Mouse (Mus musculus) lung, embryonic 15.5 days (tissue): ENCODE measurements around the gene Dnlz. TPM values are rescaled to one million over a fixed set of nuclear protein-coding genes. Genes with fewer than 3 reads are reported as not detected.
A peak's percentile ranks its signal among the peaks of the same experiment; 100 is the strongest.

Experiments used
- ATAC-seq: fragments of 200-750 bp; cut with Nextera tagmentation; 2 replicates; pipeline ENCODE4 v1.8.0; 2017; ENCODE audit warnings: moderate number of reproducible peaks, borderline replicate concordance; ENCODE audit not compliant: low FRiP score, low TSS enrichment; ENCODE audit errors: extremely low read depth
- H3K27ac ChIP-seq: fragments of 300-500 bp; sonication (generic); 2 replicates; pipeline ENCODE4 v1.5.1; 2015; ENCODE audit warnings: moderate library complexity, mild to moderate bottlenecking, inconsistent platforms
- H3K27me3 ChIP-seq: fragments of 300-500 bp; sonication (generic); 2 replicates; pipeline ENCODE4 v1.6.1; 2015; ENCODE audit warnings: inconsistent platforms
- H3K36me3 ChIP-seq: fragments of 300-500 bp; sonication (generic); 2 replicates; pipeline ENCODE4 v1.6.1; 2015; ENCODE audit warnings: inconsistent platforms
- H3K4me1 ChIP-seq: fragments of 300-500 bp; sonication (generic); 2 replicates; pipeline ENCODE4 v1.6.1; 2015; ENCODE audit warnings: inconsistent platforms
- H3K4me2 ChIP-seq: fragments of 300-500 bp; sonication (generic); 2 replicates; pipeline ENCODE4 v1.6.1; 2015; ENCODE audit warnings: inconsistent platforms, mild to moderate bottlenecking, moderate library complexity
- H3K4me3 ChIP-seq: fragments of 300-500 bp; sonication (generic); 2 replicates; pipeline ENCODE4 v1.5.1; 2015; ENCODE audit warnings: mild to moderate bottlenecking, inconsistent platforms
- H3K9ac ChIP-seq: fragments of 300-500 bp; sonication (generic); 2 replicates; pipeline ENCODE4 v1.6.1; 2015; ENCODE audit warnings: inconsistent platforms
- H3K9me3 ChIP-seq: fragments of 300-500 bp; sonication (generic); 2 replicates; pipeline ENCODE4 v1.6.1; 2016; ENCODE audit warnings: inconsistent platforms
- WGBS: fragments of 180-500 bp; shearing (Covaris S2); methylation state at CpG from one replicate; pipeline ENCODE4 v1.1.7; 2015; 5-methylcytosine and 5-hydroxymethylcytosine counted together
- polyA plus RNA-seq: library from polyadenylated mRNA; unstranded; fragments of >200 nt; fragmentation: Nextera tagmentation; extraction: Ambion mirVana; gene quantifications from 2 replicates; pipeline ENCODE4 v1.2.1, GENCODE M21; 2015

Dnlz gene
- polyA plus RNA-seq, 1 experiment from 2014 or later = 25.5 TPM

DNA sequence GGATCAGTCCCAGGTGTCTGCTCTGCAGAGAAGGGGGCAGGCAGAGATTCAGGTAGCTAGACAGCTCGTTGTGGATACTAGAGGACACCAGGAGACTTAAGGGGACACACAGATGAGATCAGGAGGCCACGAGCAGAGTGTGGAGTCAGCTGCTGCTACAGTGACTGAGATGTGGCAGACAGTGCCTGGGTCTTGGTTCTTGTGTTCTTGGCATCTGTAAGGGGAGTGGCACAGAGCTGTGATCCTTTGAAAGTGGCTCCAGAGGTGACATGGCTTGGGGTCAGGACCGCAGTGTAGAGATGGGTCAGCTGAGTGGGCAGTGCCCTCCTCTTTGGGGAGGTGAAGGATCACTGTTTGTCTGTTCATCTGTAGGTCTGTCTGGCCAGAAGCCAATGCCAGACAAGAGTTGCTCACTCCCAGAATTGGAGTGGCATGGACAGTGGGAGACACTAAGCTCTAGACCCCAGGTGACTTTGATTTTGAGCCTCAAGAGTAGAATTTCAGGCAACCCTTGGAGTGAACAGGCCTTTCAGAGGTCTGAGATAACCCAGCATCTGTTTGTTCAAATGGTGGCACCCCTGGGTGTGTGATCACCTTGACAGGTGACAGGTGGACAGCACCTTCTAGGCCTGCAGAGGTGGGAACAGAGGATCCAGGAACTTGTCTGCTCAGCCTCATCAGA lies 33.8 kb downstream of the Dnlz start:
- WGBS = 85% methylated on average over 3 of the region's 3 CpGs
- Histone ChIP-seq H3K9ac (peak overlapping the region; percentile 14), H3K27me3 (no peaks in the 10 kb centered on the region), H3K4me2 (peak overlapping the region; percentile 68; the same call in 1 of the 2 replicates), H3K36me3 (0 out of 2 replicates have a peak, but pooled peaks cover 12% of the 10 kb centered on the region), H3K4me1 (peaks cover 50% of the 10 kb centered on the region), H3K4me3 (0 out of 2 replicates have a peak overlapping the region, but pooled peaks have one; percentile 68), H3K9me3 (no peaks in the 10 kb centered on the region), H3K27ac (no peak overlapping the region)
- ATAC-seq = no peak

DNA sequence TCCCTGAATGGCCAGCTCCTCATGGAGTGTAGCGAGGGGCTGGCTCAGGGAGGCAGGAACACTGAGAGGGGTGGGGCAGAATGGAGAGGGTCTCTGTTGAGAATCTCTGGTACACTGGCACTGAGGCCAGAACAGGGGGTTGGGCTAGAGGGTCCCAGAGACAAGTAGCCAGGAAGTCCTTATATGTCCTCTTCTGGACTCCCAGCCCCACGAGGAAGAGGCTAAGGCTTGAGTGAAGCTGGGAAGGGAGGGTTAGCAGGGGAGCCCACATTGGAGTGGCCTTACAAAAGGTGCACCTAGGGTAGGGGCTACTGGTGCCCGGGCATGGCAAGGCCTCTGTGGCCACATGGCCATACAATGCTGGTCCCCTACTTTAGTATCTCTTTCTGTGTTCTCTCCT lies 34.5 kb downstream of the Dnlz start:
- Histone ChIP-seq H3K4me3 (peak overlapping the region; percentile 68), H3K9me3 (no peaks in the 10 kb centered on the region), H3K4me2 (peak overlapping the region; percentile 68), H3K4me1 (peaks cover 54% of the 10 kb centered on the region), H3K36me3 (0 out of 2 replicates have a peak, but pooled peaks cover 5% of the 10 kb centered on the region), H3K9ac (peak overlapping the region; percentile 84), H3K27ac (peak overlapping the region; percentile 97), H3K27me3 (no peaks in the 10 kb centered on the region)
- ATAC-seq = no peak
- 38% methylated on average over 3 of the region's 3 CpGs for WGBS

DNA sequence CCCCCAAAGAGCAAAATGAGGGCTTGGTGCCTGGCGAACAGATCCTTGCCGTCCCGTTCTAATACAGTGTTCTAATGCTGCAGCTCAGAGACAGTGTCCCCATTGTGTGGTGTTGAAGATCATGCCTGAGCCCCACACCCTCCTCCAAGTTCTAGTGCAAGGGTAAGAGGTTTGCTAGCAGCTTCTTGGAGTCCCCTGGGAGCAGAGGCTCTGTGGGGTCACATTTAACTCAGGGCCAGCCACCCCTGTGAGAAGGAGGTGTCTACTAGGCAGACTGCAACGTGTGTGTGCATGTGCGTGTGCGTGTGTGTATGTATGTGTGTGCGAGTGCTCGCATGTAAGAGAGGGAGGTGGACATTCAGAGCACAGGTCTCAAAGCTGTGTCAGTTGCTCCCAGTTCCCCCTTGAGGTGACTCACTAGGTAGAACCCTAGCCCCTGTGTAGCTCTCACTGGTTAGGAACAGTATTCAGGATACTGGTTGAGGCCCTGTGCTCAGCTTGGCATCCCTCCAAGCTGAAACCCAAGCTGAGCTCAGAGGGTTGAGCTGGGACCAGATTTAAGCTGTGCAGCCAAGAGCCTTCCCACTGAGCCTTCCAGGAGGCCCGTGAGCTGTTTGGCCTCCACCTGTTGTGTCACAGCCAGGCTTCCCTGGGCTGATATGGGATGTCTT lies 35.2 kb downstream of the Dnlz start:
- WGBS = 35% methylated on average over 9 of the region's 9 CpGs

DNA sequence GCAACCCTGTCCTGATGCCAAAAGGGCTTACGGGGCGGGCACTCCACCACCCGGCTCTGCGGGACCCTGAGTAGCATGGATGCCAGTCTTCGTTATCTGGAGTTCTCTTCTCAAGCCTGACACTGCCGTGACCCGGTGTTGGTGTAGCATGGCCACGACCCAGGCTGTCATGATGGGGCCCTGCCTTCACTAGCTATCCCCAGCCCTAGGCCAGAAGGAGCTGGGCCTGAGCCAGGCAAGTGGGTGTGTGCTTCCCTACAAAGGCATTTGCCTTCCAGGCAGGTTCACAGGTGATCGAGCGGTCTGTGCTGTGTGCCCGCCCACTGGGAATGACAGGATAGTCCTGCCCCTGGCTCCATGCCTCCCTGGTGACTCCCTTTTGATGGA lies 36.0 kb downstream of the Dnlz start:
- Histone ChIP-seq H3K4me3 (peak overlapping the region; percentile 68), H3K9me3 (no peaks in the 10 kb centered on the region), H3K36me3 (no peaks in the 10 kb centered on the region), H3K27me3 (no peaks in the 10 kb centered on the region), H3K4me2 (peak overlapping the region; percentile 68), H3K9ac (peak overlapping the region; percentile 84), H3K27ac (peak overlapping the region; percentile 97), H3K4me1 (peaks cover 58% of the 10 kb centered on the region)
- peak; percentile 1; the same call in 1 of the 2 replicates for ATAC-seq
- under 1% methylated on average over 11 of the region's 11 CpGs for WGBS

More for the DNA sequence above, 35.2 kb downstream of the Dnlz start:
- peaks cover 56% of the 10 kb centered on the region for H3K4me1 ChIP-seq
- peak overlapping the region; percentile 68 for H3K4me3 ChIP-seq
- peak overlapping the region; percentile 68 for H3K4me2 ChIP-seq
- peak overlapping the region; percentile 97 for H3K27ac ChIP-seq
- no peaks in the 10 kb centered on the region for H3K9me3 ChIP-seq
- no peak for ATAC-seq
- H3K27me3 ChIP-seq = no peaks in the 10 kb centered on the region
- no peaks in the 10 kb centered on the region for H3K36me3 ChIP-seq
- H3K9ac ChIP-seq = peak overlapping the region; percentile 84

DNA sequence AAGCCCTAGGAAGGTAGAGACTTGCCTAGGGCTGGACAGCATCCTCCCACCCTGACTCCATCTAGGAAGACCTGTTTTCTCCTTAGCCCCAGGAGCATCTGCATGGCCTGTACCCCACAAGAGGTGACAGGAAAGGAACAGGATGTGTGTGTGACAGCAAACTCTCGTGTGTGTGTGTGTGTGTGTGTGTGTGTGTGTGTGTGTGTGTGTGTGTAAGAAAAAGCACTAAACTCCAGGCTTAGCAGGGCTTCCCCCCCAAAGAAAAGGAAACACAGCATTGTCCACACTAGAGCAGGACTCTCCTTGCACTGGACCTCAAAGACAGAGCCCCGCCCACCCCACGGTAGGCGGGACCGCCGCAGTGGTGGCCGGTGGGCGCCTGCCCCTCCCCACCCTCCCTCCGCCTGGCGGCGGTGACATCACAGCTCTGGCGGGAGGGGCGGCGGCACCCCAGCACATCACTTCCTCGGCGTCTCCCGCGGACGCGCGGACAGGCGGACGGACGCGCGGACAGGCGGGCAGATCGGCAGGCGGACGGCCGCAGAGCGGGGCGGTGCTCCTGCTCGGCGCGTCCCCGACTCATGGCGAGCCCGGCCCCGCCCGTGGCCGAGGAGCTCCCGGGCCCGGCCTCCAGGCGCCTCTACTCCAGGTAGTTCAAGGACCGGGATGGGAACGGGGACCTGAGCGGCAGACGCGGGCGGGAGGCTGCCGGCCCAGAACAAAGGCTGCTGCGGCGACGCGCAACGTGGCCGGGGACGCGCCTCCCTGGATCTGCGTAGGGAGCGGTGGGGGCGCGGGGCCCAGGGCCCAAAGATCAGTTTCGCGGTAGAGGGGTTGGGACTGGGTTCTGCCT lies 36.6 kb downstream of the Dnlz start, which contains the start of gene Gpsm1:
Gene Gpsm1, plus strand, starts transcription at position 444 of the 853 bp plus-strand sequence.
- Histone ChIP-seq H3K4me3 (peak within 1 kb of the TSS; percentile 68), H3K36me3 (no peaks in the 10 kb centered on the region), H3K9me3 (no peaks in the 10 kb centered on the region), H3K27me3 (no peaks in the 10 kb centered on the region), H3K4me1 (peaks cover 57% of the 10 kb centered on the region), H3K4me2 (peak within 1 kb of the TSS; percentile 68), H3K9ac (peak within 1 kb of the TSS; percentile 84), H3K27ac (peak within 1 kb of the TSS; percentile 97)
- ATAC-seq = peak; percentile 71
- under 1% methylated on average over 48 of the region's 66 CpGs for WGBS

DNA sequence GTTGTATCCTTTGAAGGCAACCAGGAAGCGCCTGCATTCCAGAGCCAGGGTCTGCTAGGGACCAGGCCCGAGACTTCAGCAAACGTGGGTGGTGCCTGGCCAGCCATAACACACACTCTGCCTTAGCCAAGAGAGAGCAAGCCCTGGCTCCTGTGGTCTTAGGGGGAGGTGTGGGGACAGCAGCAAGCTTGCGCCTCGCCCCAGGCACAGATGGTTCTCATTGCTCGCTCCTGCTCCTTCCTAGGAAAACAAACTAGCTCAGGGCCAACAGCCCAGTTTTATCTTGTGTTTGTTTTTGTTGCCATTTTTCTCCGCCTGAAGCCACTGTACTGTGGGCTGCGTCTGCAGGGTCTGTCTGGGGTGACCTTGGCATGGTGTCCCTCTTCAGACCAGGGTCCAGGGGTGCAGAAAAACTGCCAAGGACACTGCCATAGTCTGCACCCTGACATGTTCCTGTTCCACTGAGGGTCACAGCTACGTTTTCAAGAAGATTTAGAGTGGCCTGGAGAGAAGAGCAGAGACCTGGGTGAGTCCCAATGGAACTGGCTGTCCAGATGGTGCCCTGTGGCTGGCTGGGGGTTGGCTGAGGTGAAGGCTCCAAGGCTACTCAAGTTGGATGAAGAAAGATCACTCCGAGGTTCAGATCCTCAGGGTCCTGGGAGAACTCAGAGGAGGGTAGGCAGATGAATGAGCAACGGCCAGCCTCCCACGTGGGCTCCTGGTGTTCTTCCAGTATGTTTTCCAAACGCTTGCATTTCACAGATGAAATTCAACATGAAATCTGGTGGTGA lies 37.4 kb downstream of the Dnlz start:
- H3K36me3 ChIP-seq = no peaks in the 10 kb centered on the region
- H3K4me3 ChIP-seq = peak overlapping the region; percentile 68
- peak overlapping the region; percentile 68 for H3K4me2 ChIP-seq
- no peaks in the 10 kb centered on the region for H3K27me3 ChIP-seq
- 19% methylated on average over 13 of the region's 13 CpGs for WGBS
- peaks cover 62% of the 10 kb centered on the region for H3K4me1 ChIP-seq
- peak overlapping the region; percentile 84; the same call in 1 of the 2 replicates for H3K9ac ChIP-seq
- H3K9me3 ChIP-seq = no peaks in the 10 kb centered on the region
- ATAC-seq = peak; percentile 89
- peak overlapping the region; percentile 97 for H3K27ac ChIP-seq

DNA sequence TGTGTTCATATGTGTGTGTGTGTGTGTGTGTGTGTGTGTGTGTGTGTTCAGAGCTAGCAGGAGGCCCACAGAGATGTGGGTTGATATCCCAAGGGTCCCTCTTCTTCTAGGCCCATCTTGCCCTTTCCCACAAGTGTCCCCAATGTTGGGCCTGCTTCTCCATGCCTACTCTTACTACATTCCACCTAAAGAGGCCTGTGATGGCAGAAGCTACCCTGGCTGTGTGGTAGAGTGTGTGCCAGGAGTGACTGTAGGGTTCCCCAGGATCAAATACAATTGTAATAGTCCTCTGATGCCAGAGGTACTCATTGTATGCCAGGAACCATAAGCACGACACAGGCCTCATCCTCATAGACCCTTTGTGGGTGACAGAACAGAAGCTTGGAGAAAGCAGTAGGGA lies 38.5 kb downstream of the Dnlz start:
- Histone ChIP-seq H3K4me2 (no peak overlapping the region), H3K36me3 (no peaks in the 10 kb centered on the region), H3K27me3 (no peaks in the 10 kb centered on the region), H3K4me1 (peaks cover 65% of the 10 kb centered on the region), H3K9ac (no peak overlapping the region), H3K9me3 (no peaks in the 10 kb centered on the region), H3K4me3 (no peak overlapping the region), H3K27ac (peak overlapping the region; percentile 97)
- WGBS = 85% methylated on average over 1 of the region's 1 CpGs
- ATAC-seq = no peak

DNA sequence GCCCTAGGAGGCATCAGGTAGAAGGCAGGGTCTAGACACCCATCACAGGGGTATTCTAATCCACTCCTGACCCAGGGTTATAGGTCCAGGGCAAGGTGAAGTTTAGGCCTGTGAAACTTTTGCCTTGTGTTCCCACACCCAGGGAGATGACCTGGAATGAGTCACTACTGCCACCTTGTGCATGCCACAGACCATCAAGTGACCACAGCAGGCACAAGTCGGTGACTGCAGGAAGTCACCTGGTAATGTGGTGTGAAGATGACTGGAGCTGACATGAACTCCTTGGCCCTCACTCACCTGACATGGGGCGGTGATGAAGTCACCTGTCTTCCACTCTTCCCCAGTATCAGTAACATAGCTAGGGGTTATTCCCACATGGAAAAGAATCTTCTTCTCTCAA lies 39.1 kb downstream of the Dnlz start:
- no peaks in the 10 kb centered on the region for H3K9me3 ChIP-seq
- H3K9ac ChIP-seq = no peak overlapping the region
- H3K4me2 ChIP-seq = no peak overlapping the region
- 59% methylated on average over 2 of the region's 2 CpGs for WGBS
- H3K27ac ChIP-seq = peak overlapping the region; percentile 97; the same call in 1 of the 2 replicates
- no peak for ATAC-seq
- no peaks in the 10 kb centered on the region for H3K36me3 ChIP-seq
- no peak overlapping the region for H3K4me3 ChIP-seq
- peaks cover 59% of the 10 kb centered on the region for H3K4me1 ChIP-seq
- no peaks in the 10 kb centered on the region for H3K27me3 ChIP-seq

DNA sequence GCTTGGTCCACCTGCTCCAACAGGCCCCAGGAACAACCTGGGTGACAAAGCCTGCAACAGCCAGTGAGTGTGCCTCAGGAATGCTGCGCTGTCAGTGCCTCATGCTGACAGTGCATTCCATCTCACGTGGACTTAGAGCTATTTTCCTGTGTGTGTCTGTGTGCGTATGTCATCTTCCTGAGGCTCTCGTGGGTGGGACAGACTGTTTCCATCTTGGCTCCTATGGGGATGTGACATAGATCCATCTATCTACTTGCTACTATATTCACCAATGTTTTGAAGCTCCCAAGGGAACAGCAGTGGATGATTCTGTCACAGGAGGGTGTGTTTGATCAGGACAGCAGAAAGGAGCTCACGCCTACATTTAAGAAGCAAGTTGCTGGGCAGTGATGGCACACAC lies 40.0 kb downstream of the Dnlz start:
- no peak overlapping the region for H3K4me2 ChIP-seq
- 59% methylated on average over 5 of the region's 5 CpGs for WGBS
- no peak overlapping the region for H3K4me3 ChIP-seq
- no peaks in the 10 kb centered on the region for H3K27me3 ChIP-seq
- no peaks in the 10 kb centered on the region for H3K36me3 ChIP-seq
- no peak for ATAC-seq
- no peak overlapping the region for H3K9ac ChIP-seq
- H3K9me3 ChIP-seq = no peaks in the 10 kb centered on the region
- no peak overlapping the region for H3K27ac ChIP-seq
- peaks cover 50% of the 10 kb centered on the region for H3K4me1 ChIP-seq

DNA sequence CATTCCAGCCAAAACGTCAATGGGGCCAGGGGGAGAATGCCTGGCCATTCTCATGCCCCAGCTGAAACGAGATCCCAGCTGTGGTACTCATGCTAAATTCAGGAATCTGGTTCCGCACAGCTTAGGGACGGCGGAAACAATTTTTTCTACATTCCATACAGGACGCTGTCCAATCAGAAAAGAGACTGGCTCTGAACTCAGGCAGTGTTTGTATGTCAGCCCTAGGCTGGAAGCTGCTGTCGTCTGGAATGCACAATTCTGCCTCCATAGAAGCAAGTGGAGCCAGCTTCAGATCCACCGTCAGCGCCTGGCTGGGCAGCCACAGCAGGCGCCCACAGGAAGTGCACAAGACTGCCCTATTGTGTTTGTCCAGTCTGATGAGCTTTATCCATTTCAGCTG lies 42.2 kb downstream of the Dnlz start:
- Histone ChIP-seq H3K27me3 (no peaks in the 10 kb centered on the region), H3K4me1 (peaks cover 38% of the 10 kb centered on the region), H3K27ac (peak overlapping the region; percentile 89), H3K4me3 (no peak overlapping the region), H3K9me3 (no peaks in the 10 kb centered on the region), H3K9ac (no peak overlapping the region), H3K4me2 (peak overlapping the region; percentile 16; the same call in 1 of the 2 replicates), H3K36me3 (no peaks in the 10 kb centered on the region)
- peak; percentile 74 for ATAC-seq
- WGBS = 3% methylated on average over 10 of the region's 10 CpGs

DNA sequence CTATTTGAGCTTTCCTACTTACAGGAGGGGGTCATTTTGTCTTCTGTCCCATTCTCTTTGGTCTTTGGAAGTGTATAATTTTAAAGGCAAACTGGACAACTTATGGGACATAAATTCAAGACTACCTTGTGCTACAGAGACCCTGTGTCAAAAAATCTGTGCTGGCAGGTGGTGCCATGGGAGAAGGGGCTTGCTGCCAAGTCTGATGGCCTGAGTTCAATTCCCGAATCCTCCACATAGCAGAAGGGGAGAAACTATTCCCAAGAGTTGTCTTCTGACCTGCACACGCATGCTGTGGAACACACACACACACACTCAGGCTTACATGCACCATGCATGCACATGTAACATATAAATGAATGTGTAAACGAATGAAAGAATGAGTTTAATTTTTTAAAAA lies 45.2 kb downstream of the Dnlz start:
- Histone ChIP-seq H3K27me3 (no peaks in the 10 kb centered on the region), H3K9me3 (no peaks in the 10 kb centered on the region), H3K9ac (no peak overlapping the region), H3K27ac (no peak overlapping the region), H3K4me2 (no peak overlapping the region), H3K36me3 (no peaks in the 10 kb centered on the region), H3K4me3 (no peak overlapping the region), H3K4me1 (peaks cover 20% of the 10 kb centered on the region)
- no peak for ATAC-seq
- WGBS = 86% methylated on average over 3 of the region's 3 CpGs
